Mouse (Mus musculus) kidney, postnatal 0 days (tissue): Measurements from ENCODE around the gene Cldn14. TPM values are rescaled to one million over a fixed set of nuclear protein-coding genes. Genes with fewer than 3 reads are reported as not detected.

Experiments
- ATAC-seq: fragments of 200-750 bp; cut with Nextera tagmentation; replicated peaks from 2 replicates; pipeline ENCODE4 v1.8.0; 2017; ENCODE audit warnings: low read depth, moderate number of reproducible peaks, moderate TSS enrichment, moderate library complexity; ENCODE audit not compliant: low FRiP score
- DNase-seq: peaks from one replicate; pipeline ENCODE4 v3.0.0-alpha.2; 2016; ENCODE audit warnings: low spot score
- H3K27ac ChIP-seq: fragments of 300-500 bp; sonication (generic); 2 replicates; pipeline ENCODE4 v1.5.1; 2014; ENCODE audit warnings: mild to moderate bottlenecking
- H3K27me3 ChIP-seq: fragments of 300-500 bp; sonication (generic); 2 replicates; pipeline ENCODE4 v1.6.1; 2014; ENCODE audit warnings: low read length, mixed read lengths; ENCODE audit not compliant: insufficient read depth
- H3K36me3 ChIP-seq: fragments of 300-500 bp; sonication (generic); 2 replicates; pipeline ENCODE4 v1.6.1; 2014; ENCODE audit warnings: low read length, mixed read lengths; ENCODE audit not compliant: insufficient read depth
- H3K4me1 ChIP-seq: fragments of 300-500 bp; sonication (generic); replicated peaks from 2 replicates; pipeline ENCODE4 v1.6.1; 2014; ENCODE audit warnings: antibody characterized with exemption, low read length, mixed read lengths; ENCODE audit not compliant: insufficient read depth
- H3K4me2 ChIP-seq: fragments of 300-500 bp; sonication (generic); 2 replicates; pipeline ENCODE4 v1.6.1; 2014; ENCODE audit warnings: mild to moderate bottlenecking, low read length, moderate library complexity, mixed read lengths
- H3K4me3 ChIP-seq: fragments of 300-500 bp; sonication (generic); replicated peaks from 2 replicates; pipeline ENCODE4 v1.5.1; 2014; ENCODE audit warnings: low read depth, low read length
- H3K9ac ChIP-seq: fragments of 300-500 bp; sonication (generic); 2 replicates; pipeline ENCODE4 v1.6.1; 2014; ENCODE audit warnings: low read depth, low read length
- H3K9me3 ChIP-seq: fragments of 300-500 bp; sonication (generic); replicated peaks from 2 replicates; pipeline ENCODE4 v1.6.1; 2016; ENCODE audit warnings: low read length, inconsistent platforms, mixed read lengths
- CTCF ChIP-seq: IDR thresholded peaks from 2 replicates; pipeline ENCODE4 v1.5.1; 2016; ENCODE audit warnings: antibody characterized with exemption, low read depth, mild to moderate bottlenecking, moderate library complexity
- WGBS: fragments of 180-500 bp; shearing (Covaris S2); extraction: QIAGEN DNeasy Blood & Tissue Kit; methylation state at CpG from one replicate; pipeline ENCODE4 v1.1.7; 2014; 5-methylcytosine and 5-hydroxymethylcytosine counted together
- polyA plus RNA-seq: library from polyadenylated mRNA; unstranded; fragments of >200 nt; fragmentation: Nextera tagmentation; extraction: Ambion mirVana; gene quantifications from 2 replicates; pipeline ENCODE4 v1.2.1, GENCODE M21; 2015

Gene Cldn14
- polyA plus RNA-seq, 1 experiment from 2014 or later, result 0.95 TPM

GRCm38 (mm10) chr16:93967893-93968292 lies 40.7 kb downstream of the Cldn14 start:
- no peaks in the 10 kb centered on the region for H3K27me3 ChIP-seq
- 83% methylated on average over 8 of the region's 8 CpGs for WGBS
- no peaks in the 10 kb centered on the region; the same call in 1 of the 2 replicates for H3K4me1 ChIP-seq
- no peak for TF ChIP-seq CTCF
- H3K27ac ChIP-seq, result no peak overlapping the region
- H3K9me3 ChIP-seq, result no peaks in the 10 kb centered on the region
- no peak overlapping the region for H3K9ac ChIP-seq
- DNase-seq, result no peak
- H3K4me3 ChIP-seq, result no peak overlapping the region
- no peak overlapping the region for H3K4me2 ChIP-seq
- no peak for ATAC-seq
- no peaks in the 10 kb centered on the region for H3K36me3 ChIP-seq

- Histone ChIP-seq H3K9ac (no peak overlapping the region), H3K27ac (no peak overlapping the region), H3K36me3 (no peaks in the 10 kb centered on the region), H3K9me3 (no peaks in the 10 kb centered on the region), H3K27me3 (0 out of 2 replicates have a peak, but pooled peaks cover 2% of the 10 kb centered on the region), H3K4me3 (no peak overlapping the region), H3K4me2 (no peak overlapping the region), H3K4me1 (no peaks in the 10 kb centered on the region; the same call in 1 of the 2 replicates)
- TF ChIP-seq CTCF, result no peak
- DNase-seq, result peak; percentile 83
- 15% methylated on average over 5 of the region's 5 CpGs for WGBS
- ATAC-seq, result peak; percentile 74
Observed at GRCm38 (mm10) chr16:93962283-93962682, 46.4 kb downstream of the Cldn14 start.

GRCm38 (mm10) chr16:93961099-93961646 lies 47.5 kb downstream of the Cldn14 start:
- DNase-seq, result no peak
- Histone ChIP-seq H3K9me3 (no peaks in the 10 kb centered on the region), H3K4me3 (no peak overlapping the region), H3K36me3 (no peaks in the 10 kb centered on the region), H3K27me3 (0 out of 2 replicates have a peak, but pooled peaks cover 2% of the 10 kb centered on the region), H3K4me1 (no peaks in the 10 kb centered on the region; the same call in 1 of the 2 replicates), H3K27ac (no peak overlapping the region), H3K9ac (no peak overlapping the region), H3K4me2 (no peak overlapping the region)
- no peak for TF ChIP-seq CTCF
- WGBS, result 82% methylated on average over 11 of the region's 11 CpGs
- ATAC-seq, result no peak

GRCm38 (mm10) chr16:93960495-93960894 lies 48.1 kb downstream of the Cldn14 start:
- ATAC-seq (no peak), DNase-seq (no peak)
- Histone ChIP-seq H3K4me2 (no peak overlapping the region), H3K9me3 (no peaks in the 10 kb centered on the region), H3K4me1 (no peaks in the 10 kb centered on the region; the same call in 1 of the 2 replicates), H3K36me3 (no peaks in the 10 kb centered on the region), H3K4me3 (no peak overlapping the region), H3K27me3 (0 out of 2 replicates have a peak, but pooled peaks cover 2% of the 10 kb centered on the region), H3K27ac (no peak overlapping the region), H3K9ac (no peak overlapping the region)
- WGBS, result 78% methylated on average over 4 of the region's 4 CpGs
- no peak for TF ChIP-seq CTCF

GRCm38 (mm10) chr16:93957402-93957801 lies 51.2 kb downstream of the Cldn14 start:
- ATAC-seq (no peak), DNase-seq (peak; percentile 72)
- no peak overlapping the region for H3K27ac ChIP-seq
- H3K4me1 ChIP-seq, result no peaks in the 10 kb centered on the region
- WGBS, result 40% methylated on average over 12 of the region's 12 CpGs
- H3K9ac ChIP-seq, result no peak overlapping the region
- 0 out of 2 replicates have a peak, but pooled peaks cover 8% of the 10 kb centered on the region for H3K27me3 ChIP-seq
- no peak overlapping the region for H3K4me3 ChIP-seq
- peak overlapping the region; percentile 19; the same call in 1 of the 2 replicates for H3K4me2 ChIP-seq
- H3K9me3 ChIP-seq, result no peaks in the 10 kb centered on the region
- TF ChIP-seq CTCF, result no peak
- no peaks in the 10 kb centered on the region for H3K36me3 ChIP-seq

GRCm38 (mm10) chr16:93956986-93957385 lies 51.7 kb downstream of the Cldn14 start:
- H3K4me3 ChIP-seq, result no peak overlapping the region
- H3K9me3 ChIP-seq, result no peaks in the 10 kb centered on the region
- H3K4me2 ChIP-seq, result 0 out of 2 replicates have a peak overlapping the region, but pooled peaks have one; percentile 19
- WGBS, result 55% methylated on average over 7 of the region's 7 CpGs
- no peak overlapping the region for H3K9ac ChIP-seq
- H3K4me1 ChIP-seq, result no peaks in the 10 kb centered on the region
- ATAC-seq (no peak), DNase-seq (no peak)
- 0 out of 2 replicates have a peak, but pooled peaks cover 8% of the 10 kb centered on the region for H3K27me3 ChIP-seq
- no peaks in the 10 kb centered on the region for H3K36me3 ChIP-seq
- H3K27ac ChIP-seq, result no peak overlapping the region
- no peak for TF ChIP-seq CTCF
